Mouse (Mus musculus) megakaryocyte progenitor cell, adult 5-6 weeks (primary cell): ENCODE measurements around the gene B230118H07Rik. TPM values are rescaled to one million over a fixed set of nuclear protein-coding genes. Genes with fewer than 3 reads are reported as not detected.
A peak's percentile ranks its signal among the peaks of the same experiment; 100 is the strongest.

Source experiments
- ATAC-seq: replicated peaks from 2 replicates; pipeline ENCODE4 v1.8.0; 2016; ENCODE audit warnings: mild to moderate bottlenecking, moderate TSS enrichment, inconsistent platforms; ENCODE audit not compliant: poor library complexity
- total RNA-seq, 2 experiments: library from RNA; stranded (forward) in 1 of 2; stranded (reverse) in 1 of 2; fragments of 157-497, 149-512 nt in 1 of 2; fragments of 200-1000 nt in 1 of 2; gene quantifications; 2 replicates each; pipeline versions ENCODE4 v1.2.3 to v1.2.4; 2015 to 2017

Gene B230118H07Rik
- total RNA-seq, 2 experiments from 2014 or later = 82.9 to 106 TPM

DNA sequence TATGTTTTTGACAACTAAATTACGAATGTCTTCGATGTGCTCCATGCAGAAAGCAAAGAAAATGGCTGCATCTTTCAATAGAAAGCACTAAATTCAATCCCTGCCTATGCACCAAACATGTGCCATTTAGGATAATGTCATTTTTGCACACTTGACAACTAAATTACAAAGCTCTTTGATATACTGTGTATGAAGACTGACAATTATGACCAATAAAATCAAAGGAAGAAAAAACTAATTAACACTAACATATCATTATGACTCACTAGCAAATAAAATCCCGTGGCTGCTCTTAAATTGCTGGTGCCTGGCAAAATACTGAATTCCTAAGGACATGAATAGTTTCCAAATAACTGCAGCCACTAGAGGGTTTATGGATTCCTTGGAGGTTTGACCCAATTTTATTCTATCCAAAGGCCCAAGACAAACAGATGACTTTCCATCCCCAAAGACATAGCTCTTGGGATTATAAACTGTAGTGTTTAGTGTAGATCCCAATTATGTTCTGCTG, 9.4 kb downstream of the B230118H07Rik start:
- ATAC-seq = no peak

DNA sequence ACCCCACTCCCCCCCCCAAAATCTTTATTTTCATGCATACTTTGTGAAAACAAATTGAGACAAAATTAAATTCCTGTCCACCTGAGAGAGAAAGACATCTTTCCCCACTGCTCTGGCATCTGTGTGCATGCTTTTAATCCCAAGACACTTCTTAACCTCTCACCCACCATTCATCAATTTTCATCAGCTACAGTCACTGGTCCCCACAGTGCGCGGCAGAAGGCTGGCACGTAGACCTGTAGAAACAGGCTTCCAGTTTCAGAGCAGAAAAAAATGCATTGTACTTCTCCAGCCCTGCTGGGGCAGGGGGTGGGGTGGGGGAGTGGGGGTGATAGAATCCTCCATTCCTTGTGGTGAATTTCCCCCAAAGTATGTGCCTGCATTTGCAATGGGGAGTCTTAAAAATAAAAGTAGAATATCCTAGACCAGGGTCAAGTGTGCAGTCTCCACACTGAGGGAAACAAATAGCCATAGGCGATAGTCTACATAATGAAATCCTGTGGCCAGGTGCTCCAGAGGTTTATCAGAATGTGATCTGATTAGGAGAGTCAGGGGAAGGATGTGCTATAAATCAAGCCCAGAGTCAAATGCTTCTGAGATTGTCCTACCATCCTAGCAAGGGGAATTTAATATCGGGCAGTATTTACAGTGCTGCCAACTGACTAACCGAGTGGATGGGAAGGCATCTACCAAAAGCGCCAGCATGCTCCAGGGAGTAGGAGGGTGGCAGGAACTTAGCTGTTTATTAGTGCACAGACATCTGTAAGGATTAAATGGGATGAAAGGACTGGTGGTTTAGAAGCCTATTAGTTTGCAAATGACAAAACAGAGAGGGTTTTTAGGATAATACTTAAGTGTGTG, 10.1 kb downstream of the B230118H07Rik start:
- no peak for ATAC-seq

DNA sequence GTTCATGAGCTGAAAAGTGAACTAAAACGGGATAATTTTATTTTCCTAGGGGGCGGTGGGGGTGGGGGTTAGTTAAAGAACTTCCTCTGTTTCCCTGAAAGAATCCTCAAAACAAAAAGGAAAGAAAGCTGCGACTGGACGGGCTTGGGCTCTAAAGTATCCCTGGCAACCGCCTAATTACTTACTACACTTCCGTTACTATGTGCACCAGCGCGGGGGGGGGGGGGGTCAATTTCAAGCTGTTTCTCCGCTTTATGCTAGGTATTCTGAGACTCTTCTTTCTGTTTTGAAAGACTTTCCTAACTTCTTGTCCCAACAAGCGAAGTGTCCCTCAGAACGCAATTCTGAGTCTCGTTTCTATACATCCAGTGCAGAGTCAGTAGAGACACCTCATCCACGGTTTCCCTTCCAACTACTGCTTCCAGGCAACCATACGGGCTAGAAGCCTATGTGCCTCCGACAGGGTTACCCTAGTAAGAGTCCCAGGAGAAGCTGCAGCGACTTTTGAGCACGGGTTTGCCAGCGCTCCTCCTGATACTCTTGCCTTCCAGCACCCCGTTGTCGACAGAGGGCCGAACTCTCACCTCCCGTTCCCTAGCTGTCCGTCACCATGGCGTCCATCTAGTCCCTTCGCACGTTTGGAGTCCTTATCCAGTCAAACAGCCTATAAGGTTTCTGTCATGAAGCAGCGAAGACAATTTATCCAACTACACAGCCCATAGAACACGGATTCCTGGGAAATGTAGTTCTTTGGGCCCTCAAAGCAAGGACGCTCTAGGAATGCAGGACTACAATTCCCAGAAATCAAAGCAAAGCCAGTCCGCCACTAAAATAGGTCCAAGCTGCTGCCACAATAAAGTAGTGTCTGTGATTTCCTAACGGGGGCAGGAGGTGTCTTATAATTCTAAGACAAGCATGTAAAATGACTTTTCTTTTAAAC, 20.8 kb downstream of the B230118H07Rik start:
- ATAC-seq = peak; percentile 92

DNA sequence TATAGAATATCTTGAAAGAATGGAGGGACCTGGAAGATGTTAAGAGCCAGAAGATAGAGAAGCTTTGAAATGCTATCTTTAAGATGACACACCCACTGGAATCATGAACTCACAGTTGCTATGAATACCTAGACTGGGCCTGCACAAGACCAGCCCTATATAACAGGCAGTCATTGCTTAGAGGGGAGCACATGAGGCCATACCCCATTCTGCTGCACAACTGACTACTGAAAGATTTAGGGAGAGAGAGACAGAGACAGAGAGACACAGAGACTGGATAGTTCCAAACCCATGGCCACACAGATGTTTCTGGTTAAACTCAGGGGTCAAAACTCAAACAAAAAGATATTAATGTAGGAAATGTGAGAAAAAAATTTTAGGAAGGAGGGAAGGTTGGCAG, 22.1 kb downstream of the B230118H07Rik start:
- no peak for ATAC-seq

DNA sequence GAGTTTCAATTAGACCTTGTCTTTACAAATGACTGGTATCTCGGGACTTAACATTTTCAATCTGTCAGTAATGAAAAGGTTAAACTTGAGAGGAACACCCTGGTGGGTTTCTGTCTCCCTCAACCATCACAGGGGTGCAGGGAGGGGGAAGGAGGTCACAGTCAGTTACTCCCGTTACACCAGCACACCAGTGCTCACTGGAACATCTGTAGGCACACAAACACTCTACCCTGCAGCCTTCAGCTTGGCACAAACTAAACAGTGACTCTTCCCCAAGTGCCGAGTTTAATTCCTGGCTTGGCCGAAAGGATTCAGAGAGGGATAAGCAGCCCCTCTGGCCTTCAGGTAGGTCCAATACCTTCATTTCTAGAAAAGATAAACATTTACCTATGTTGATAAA, 24.8 kb downstream of the B230118H07Rik start, which contains the start of gene Rag2:
Rag2 (plus strand) TSS at position 193 of the 400 bp plus-strand sequence.
- no peak for ATAC-seq

DNA sequence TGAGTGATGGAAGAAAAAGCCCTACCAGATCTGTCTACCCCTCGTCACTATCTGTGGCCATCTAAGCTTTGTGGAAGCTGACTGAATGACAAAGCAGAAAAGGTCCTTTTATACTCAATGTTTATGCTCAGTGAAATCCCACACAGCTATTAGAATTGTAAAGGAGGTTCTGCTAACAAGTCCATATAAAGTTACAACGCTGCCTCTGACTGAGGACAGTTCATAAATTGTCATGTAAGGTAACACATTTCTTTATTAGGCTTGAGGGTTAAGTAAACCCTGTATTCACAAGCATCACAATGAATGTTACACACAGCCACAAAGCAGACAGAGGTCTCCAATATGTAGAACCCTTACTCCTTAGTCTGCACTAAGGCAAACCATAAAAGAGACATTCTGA, 25.3 kb downstream of the B230118H07Rik start:
- no peak for ATAC-seq

DNA sequence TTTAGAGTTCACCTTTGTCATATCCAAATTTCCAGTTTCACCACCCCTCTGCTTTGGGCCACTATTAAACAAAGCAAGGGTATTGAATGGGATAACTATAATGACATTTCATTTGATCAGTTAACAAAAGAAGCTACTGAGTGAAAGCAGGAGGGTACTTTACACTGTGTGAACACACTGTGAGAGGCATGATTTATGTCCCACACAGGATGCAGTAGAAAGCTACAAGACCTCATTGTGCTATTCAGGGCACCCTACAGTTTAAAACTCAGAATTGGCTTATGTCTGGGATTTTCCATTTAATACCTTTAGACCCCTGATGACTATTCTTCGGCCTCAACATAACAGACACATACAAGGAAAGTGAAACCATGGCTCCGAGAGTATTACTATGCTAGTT, 26.3 kb downstream of the B230118H07Rik start:
- ATAC-seq = no peak

DNA sequence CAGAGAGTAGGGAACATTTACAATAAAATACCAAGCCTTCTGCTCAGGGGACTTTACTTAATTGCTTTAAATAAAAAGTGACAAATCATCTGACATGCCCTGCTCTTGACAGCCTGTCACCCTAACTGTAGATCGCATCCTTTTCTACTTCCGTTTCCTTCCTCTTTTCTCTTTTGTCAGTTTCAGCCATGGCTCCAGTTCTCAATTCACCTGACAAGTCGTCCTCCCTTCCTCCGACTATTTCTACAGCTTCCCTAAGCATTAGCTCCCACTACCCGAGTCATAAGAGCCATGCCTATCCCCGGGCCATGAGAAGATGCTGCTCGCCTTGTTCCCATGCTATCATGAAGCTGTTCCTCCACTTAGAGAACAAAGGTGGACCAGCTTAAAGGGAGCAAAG, 27.7 kb downstream of the B230118H07Rik start:
- ATAC-seq = peak; percentile 32

DNA sequence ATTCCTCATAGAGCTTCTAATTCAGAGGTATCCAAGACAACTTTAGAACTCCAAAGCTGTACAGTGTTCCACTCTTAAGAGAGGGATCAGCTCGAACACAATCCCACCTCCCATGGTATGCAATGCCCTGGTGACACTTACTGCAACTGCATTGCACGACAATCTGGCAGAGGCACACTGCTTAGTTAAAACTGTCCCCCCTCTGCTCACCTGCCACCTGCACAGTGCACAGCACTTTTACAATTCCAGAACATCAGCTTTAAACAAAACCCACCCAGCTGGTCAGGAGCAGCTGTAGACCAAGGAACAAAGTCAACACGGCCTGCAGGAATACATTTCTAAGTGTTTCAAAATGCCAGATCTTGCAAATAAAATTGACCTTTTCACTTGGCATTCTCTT, 28.4 kb downstream of the B230118H07Rik start:
- ATAC-seq = no peak

DNA sequence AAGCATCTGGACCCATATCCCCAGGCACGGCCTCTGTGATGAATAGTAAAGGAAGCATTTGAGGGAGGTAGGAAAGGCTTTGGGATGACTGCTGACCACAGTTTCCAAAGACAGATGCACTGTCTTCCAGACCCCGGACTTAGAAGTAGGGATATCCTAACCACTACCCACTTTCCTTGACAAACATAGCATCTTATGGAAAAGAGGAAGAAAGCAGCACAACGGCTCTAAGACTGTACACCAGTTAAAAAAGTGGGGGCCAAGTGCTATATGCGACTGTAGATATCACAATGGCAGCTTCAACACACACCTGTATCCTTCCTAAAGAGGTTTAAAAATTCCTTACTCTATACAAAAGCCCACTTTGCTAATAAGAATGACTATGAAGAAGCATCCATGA, 31.0 kb downstream of the B230118H07Rik start:
- peak; percentile 43 for ATAC-seq

DNA sequence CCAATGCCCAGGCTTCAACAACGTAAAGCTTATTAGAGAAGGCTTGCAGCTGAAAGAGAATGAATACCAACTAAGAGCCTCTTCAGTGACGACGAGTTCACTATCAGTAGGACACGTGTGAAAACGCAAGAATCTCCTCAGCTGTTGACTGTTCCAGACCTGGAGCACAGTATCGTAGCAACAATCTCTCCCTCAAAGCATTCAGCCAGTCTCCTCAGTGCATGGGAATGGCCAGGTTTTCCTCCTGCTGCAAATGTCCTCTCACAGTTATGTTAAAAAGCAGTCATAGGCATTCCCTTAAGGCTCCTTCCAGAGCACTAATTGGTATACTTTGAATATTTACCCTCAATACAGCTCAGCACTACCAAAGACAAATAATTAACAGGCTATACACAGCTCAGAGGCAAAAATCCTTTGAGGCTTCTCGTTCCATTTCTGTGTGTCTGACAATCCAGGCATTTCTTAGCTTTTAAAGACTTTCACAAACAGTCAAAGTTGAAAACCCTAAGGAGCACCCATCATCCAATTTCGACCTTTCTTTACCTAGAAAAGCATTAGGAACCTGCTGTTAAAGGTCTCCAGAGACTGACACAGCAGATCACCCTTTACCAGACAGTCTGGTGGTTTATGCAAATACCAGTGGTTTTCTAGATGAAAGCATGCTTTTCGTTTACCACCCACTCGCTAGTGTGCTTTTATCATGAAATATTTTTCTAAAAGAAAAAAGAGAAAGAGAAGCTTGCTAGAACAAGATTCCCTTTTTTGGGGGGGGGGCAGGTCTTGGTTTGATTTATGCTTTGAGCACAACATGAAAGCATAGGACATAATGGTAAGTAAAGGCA, 33.6 kb downstream of the B230118H07Rik start:
- ATAC-seq = no peak

DNA sequence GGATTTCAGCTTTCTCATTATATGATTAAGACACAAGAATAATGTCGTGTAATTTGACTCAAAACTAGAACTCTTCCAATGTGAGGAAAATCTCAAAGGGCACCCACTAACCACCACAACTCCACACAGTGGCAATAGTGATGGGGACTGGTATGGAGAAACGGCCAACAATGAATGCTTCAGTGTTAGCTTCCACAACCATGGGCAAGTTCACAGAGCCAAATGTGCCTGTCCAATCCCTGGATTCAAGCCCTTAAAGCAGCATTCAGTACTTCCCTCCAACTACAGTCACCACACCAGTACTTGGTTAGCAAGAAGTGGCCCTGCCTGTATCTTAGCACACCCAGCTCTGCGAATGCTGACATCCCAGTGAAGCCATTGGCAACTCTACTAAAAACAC, 38.5 kb downstream of the B230118H07Rik start:
- ATAC-seq = no peak

DNA sequence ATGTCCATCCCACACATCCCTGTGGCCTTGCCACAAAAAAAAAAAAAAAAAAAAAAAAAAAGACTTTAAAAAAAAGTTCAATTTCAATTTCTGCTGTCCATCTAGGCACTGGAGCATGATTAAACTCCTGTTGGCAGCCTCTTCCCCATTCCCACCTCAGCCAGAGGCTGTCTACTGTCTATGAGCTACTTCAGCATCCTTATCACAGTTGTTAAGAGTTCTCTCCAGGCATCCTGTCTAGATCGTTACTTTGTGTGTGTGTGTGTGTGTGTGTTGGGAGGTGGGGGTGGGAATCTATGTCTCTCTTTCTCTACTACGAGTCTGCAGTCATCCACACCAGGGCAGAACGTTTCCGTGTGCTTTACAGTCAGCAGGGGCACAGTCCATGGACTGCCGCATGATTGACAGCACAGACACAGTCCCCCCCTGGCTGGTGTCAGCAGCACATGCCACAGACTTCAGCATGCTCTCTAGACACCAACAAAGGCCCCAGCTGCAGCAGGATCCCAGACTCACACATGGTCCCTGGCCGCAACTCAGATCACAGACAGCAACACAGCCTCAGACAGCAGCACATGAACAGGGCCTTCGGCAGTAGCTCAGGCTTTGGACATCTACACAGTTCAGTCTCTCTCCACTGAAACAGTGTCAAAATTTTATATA, 41.0 kb downstream of the B230118H07Rik start:
- ATAC-seq = no peak

DNA sequence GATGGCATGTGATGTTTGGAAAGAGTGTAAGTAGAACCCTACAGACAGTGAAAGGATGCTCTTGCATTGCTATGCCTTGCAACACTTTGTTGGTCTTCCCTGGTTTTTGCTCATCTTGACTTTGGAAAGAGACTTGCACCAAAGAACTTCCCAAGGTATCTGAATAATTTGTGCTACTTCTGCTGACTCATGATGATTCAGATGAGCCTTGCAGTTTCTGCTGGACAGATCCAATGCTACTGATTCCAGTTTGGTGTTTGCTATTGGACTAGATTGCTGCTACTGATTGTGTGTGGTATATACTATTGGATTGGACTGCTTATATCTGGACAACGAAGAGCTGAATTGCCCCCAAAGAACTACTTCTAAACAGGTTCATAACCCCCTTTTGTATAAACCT, 46.2 kb downstream of the B230118H07Rik start:
- no peak for ATAC-seq

DNA sequence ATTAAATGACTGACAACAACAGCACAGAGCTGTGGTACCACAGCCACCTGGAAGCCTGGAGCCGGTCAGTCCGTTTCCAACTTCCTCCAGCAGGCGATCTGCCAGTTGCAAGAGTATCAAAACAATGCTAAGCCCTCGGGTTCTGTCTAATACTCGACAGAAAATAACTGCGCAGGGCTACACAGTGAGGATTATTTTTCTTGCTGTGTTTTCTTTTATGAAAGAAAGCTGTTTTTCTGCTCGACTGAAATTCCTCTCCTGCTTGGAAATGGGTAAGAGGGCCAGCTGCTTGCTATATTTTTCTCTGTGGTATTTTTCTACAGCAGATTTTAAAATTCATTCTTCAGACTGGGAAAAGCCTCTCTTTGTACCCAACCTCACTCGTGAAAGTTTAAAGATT, 48.6 kb downstream of the B230118H07Rik start:
- peak; percentile 87 for ATAC-seq

DNA sequence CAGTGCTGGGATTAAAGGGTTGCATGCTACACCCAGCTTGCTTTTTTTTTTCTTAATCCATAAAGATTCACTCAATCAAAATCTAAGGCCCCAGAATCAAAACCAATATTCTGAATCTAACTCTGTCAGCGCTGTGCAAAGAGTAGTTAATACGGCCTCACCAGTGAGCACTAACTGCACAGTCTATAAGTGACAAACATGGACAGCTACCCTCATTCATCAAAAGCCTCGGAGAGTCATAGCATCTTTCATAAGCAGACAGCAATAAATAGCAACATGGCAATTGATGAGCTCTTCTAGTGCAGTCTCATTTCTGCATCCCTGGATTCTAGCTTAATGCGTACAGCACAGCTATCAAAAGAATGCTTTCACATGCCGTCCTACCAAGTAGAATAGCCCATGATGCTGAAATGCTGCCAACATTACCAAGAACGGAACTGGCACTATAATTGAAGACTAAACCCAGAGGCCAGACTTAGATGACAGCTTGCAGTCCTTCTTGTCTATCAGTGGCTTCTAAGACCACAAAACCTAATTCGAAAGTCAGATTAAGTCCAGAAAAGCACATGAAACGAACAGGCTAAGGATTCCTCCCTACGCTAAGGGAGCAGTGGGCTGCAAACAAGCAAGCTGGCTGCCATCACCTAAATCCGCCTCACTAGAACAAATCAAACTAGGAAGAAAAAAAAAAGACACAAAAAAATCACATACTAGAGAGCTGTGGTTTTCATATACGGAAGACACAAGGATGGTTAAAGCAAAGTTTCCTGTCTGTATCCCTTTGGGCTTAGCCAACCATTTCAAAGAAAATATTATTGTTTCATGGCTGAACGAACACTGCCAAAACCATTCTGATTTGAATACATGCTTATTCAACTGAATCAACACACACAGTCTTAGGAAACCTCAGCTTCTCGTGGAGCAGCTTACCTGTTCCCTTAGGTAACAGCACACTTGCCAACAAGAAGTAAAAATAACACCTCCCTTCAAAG, 50.8 kb downstream of the B230118H07Rik start:
- no peak for ATAC-seq

DNA sequence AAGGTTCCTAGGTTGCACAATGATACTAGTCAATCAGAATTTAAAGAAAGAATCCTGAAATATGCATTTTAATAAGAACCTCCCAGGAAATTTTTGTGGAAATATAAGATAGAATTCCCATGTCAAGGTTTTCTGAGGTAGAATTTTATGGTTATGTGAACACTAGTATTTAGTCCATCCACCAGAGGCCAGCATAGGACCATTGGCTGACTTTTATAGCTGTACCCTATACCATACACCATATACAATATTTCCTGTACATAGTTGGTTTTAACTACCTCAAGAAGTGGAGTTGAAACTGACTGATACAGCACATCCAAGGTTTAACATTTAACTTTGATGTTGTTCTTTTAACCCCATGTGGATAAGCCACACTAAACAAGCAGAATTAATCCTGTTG, 52.1 kb downstream of the B230118H07Rik start:
- 0 out of 2 replicates have a peak, but pooled peaks have one; percentile 27 for ATAC-seq

DNA sequence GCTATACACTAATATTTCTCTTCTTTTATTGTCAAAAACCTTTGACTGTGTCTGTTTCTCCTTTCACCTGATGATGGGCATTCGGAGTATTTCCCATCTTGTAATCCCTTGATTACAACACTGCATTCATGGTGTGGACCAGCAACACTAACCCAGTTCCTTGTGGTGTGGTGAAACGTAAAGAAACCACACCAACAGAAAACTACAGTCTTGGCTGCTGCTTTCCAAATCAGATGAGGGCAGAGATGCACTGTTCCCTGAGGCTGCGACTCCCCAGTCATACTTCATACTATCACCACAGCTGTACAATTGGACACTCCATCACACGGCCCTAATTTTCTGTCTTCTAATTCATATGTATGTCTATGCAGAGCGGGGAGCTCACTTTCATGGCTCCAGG, 54.7 kb downstream of the B230118H07Rik start:
- ATAC-seq = peak; percentile 86

DNA sequence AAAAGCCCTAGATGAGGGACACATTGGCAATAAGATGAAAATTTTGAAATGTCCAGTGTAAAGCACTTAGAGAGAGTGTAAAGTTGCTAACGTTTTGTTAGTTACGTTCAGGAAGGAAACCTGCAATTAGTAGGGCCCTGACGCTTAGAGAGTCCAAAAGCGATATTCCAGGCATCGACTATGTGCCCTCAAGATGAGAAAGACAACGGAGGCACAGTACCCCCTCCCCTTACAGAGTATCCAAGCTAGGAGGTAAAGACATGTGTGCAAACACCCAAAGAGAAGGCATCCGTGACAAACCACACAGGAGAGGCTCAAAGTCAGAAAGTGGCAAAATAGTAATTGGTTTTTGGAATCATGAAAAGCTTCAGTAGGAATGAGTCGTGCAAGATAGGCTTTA, 56.4 kb downstream of the B230118H07Rik start:
- ATAC-seq = no peak
